Mouse (Mus musculus) olfactory bulb, adult 2 months (tissue): Measurements from ENCODE around the gene Exph5. TPM values are rescaled to one million over a fixed set of nuclear protein-coding genes. Genes with fewer than 3 reads are reported as not detected.

ENCODE experiments used
- H3K27ac ChIP-seq: fragments of 200-500 bp; 2 replicates; pipeline ENCODE4 v1.5.1; 2012; ENCODE audit warnings: low read depth, low read length; ENCODE audit not compliant: insufficient read depth
- H3K4me1 ChIP-seq: fragments of 200-500 bp; 2 replicates; pipeline ENCODE4 v1.6.1; 2012; ENCODE audit warnings: low read length; ENCODE audit not compliant: control insufficient read depth, insufficient read depth
- H3K4me3 ChIP-seq: fragments of 200-500 bp; 2 replicates; pipeline ENCODE4 v1.5.1; 2012; ENCODE audit warnings: mild to moderate bottlenecking, low read depth, low read length, moderate library complexity; ENCODE audit not compliant: insufficient read depth
- CTCF ChIP-seq: fragments of 200-500 bp; IDR thresholded peaks from 2 replicates; pipeline ENCODE4 v1.5.1; 2012; ENCODE audit warnings: low read depth, mild to moderate bottlenecking, low read length, moderate library complexity; ENCODE audit not compliant: insufficient read depth
- POLR2A ChIP-seq: fragments of 200-500 bp; IDR thresholded peaks from 2 replicates; pipeline ENCODE4 v1.6.1; 2012; ENCODE audit warnings: mild to moderate bottlenecking, low read depth, low read length, moderate library complexity; ENCODE audit not compliant: insufficient read depth
- WGBS: fragments of 180-500 bp; shearing (Covaris S2); methylation state at CpG from one replicate; pipeline ENCODE4 v1.1.7; 2018; 5-methylcytosine and 5-hydroxymethylcytosine counted together
- polyA plus RNA-seq: library from polyadenylated mRNA; stranded (reverse); fragments of >200 nt; gene quantifications from 2 replicates; pipeline ENCODE4 v1.2.4, GENCODE M21; 2012; ENCODE audit warnings: low replicate concordance; ENCODE audit not compliant: missing spikeins, insufficient read depth, insufficient read length

Exph5 gene
- polyA plus RNA-seq, 1 experiment, result not detected

DNA sequence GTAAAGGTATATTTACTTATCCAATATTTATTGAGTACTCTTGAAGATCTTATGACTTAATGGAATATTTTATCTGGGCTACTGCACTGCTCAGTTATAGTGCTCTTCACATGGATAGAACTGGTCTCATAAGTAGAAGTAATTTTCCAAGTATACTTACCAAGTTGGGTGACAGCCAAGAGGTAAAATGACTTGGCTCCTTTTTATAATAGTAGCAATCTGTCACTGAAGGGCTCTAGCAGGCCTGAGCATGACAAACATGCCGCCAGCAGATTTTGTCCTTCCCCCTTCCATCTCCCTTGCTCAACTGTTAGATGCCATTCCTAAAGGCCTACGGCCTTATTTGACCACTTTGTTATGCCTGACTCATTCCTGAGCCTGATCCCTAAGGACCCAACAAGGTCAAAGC is 107.5 kb downstream of the Exph5 start:
- no peak overlapping the region for H3K4me3 ChIP-seq
- WGBS, result 83% methylated on average over 2 of the region's 2 CpGs
- H3K27ac ChIP-seq, result no peak overlapping the region
- TF ChIP-seq CTCF (no peak), POLR2A (no peak)
- no peaks in the 10 kb centered on the region; the same call in 1 of the 2 replicates for H3K4me1 ChIP-seq

DNA sequence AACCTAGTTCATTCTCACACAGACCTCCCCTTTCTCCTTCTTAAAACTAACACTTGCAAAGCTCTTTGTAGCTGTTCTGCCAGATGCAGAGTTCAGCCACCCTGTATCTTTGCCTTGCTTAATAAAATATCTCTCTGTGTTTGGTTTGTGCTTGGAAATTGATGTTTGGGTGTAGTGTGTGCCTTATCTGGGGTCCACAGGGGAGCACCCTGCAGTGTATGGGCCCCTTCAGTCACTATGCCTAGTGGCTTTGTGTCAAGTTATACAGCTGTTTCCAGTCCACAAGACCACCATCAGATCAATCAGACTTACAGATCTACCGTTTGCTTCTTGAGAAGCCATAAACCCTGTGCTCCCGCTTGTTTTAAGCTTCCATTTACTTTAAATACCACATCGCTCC is 108.0 kb downstream of the Exph5 start:
- H3K4me1 ChIP-seq, result no peaks in the 10 kb centered on the region; the same call in 1 of the 2 replicates

DNA sequence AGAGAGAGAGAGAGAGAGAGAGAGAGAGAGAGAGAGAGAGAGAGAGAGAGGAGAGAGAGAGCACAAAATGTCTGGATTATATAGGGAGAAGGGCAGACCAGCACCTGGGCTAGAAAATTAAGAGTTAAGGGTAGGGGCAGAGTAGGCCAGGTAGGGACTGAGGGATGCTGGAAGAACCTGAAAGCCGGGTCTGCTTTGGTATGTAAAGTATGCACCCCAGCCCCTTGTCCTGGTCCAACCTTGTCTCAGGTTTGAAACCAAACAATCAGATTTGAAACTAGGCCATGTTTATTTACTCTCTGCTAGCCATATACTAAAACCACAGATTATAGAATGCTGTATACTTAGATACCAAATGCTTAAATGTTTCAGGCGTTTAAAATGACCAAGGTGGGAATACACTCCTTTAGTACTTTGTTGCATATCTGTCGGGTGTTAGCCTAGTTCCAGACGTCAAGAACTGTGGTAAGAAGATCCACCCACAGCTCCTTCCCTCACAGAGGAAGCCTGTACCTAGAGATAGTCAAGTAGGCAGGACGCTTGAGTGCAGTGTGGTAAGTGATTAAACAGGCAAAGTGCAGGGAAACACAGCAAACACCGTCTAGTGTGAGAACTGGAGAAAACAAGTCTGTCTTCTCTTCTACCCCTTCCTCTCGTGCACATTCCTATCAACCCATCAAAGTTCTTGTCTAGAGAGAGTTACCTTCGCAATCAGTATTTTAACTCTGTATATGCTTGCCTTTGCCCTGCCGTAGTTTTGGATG is 120.8 kb downstream of the Exph5 start:
- 78% methylated on average over 9 of the region's 9 CpGs for WGBS
- H3K27ac ChIP-seq, result no peak overlapping the region
- TF ChIP-seq CTCF (no peak), POLR2A (no peak)
- H3K4me1 ChIP-seq, result peaks cover 6% of the 10 kb centered on the region
- no peak overlapping the region for H3K4me3 ChIP-seq

More for the DNA sequence above, 108.0 kb downstream of the Exph5 start:
- no peak overlapping the region for H3K4me3 ChIP-seq
- TF ChIP-seq POLR2A (no peak), CTCF (no peak)
- no peak overlapping the region for H3K27ac ChIP-seq
- 94% methylated on average over 3 of the region's 3 CpGs for WGBS

DNA sequence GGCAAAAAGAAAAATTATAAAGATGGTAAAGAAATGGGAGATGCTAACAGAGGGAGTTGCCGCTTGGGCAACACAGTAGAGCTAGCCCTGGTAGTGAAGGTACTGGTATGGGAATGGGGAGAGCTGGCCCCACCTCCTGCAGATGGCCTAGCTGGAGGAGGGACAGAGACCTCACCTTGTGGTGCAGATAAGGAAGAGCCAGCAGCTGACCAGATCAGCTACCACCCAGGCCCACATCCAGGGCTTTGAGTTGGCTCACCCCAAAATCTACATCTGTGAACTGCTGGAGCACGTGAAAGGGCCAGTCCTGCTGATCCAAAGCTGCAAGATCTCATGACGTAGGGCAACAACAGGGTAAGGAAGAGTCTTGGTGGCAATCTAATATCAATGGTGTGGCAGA is 125.3 kb downstream of the Exph5 start:
- no peak for TF ChIP-seq POLR2A
- TF ChIP-seq CTCF, result no peak
- WGBS, result 65% methylated on average over 3 of the region's 3 CpGs
- Histone ChIP-seq H3K27ac (no peak overlapping the region), H3K4me3 (no peak overlapping the region), H3K4me1 (peaks cover 6% of the 10 kb centered on the region)

Other genes with a start within 250 kb of the Exph5 start
- gene Ddx10, start 53.6 kb upstream of the Exph5 start, polyA plus RNA-seq, result 97.4 TPM in 1 of 2 replicates, not detected in the other
- not detected in 2 replicates for gene Kdelc2, start 82.4 kb downstream of the Exph5 start, polyA plus RNA-seq
- not detected in 2 replicates for gene 4930550C14Rik, start 100.7 kb downstream of the Exph5 start, polyA plus RNA-seq
- not detected in 2 replicates for gene Atm, start 235.1 kb downstream of the Exph5 start, polyA plus RNA-seq
- not detected in 2 replicates for gene Npat, start 235.4 kb downstream of the Exph5 start, polyA plus RNA-seq